Comparison of ENCODE assay signal across 14 mouse cellular contexts in the genomic region with DNA sequence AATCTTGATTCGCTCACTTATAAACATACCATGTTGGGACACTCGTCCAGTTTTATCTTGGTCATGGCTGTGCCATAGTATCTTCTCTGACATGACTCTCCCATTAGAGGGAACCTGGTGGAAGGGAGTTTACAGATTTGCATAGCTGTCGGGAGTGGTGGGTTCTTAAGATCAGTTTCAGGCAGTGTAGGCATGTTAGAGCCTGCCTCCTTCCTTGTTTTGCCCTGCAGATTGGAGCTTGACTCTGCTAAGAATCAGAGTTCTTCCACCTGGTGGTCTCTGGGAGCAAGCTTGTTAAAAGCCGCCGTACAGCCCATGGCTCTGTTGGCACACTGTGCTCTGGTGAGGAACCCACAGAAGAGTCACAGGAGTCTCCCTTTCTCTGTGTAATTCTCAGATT.
"Had no signal": no experiment of that assay in that cellular context is flagged by ENCODE, and none has a peak within 500 bp of the region (broad histone marks: within the 10 kb centered on the region; RNA-seq: fewer than 3 reads in every experiment).

No protein-coding gene starts in this region.

- H3K9ac ChIP-seq: lung, embryonic 14.5 days; midbrain, embryonic 12.5 days; midbrain, embryonic 15.5 days; neural tube, embryonic 12.5 days; stomach, embryonic 15.5 days had no signal

- H3K36me3 ChIP-seq: midbrain, embryonic 12.5 days; midbrain, embryonic 15.5 days; neural tube, embryonic 12.5 days; stomach, embryonic 15.5 days had no signal

- ATAC-seq: midbrain, embryonic 15.5 days had no signal

- H3K9me3 ChIP-seq: megakaryocyte, embryonic 14.5 days; midbrain, embryonic 12.5 days; midbrain, embryonic 15.5 days; neural tube, embryonic 12.5 days; stomach, embryonic 15.5 days had no signal

- H3K4me3 ChIP-seq: megakaryocyte, embryonic 14.5 days; midbrain, embryonic 12.5 days; midbrain, embryonic 15.5 days; neural tube, embryonic 12.5 days; stomach, embryonic 15.5 days had no signal

- H3K4me2 ChIP-seq: lung, embryonic 14.5 days; midbrain, embryonic 12.5 days; midbrain, embryonic 15.5 days; neural tube, embryonic 12.5 days; stomach, embryonic 15.5 days had no signal

- H3K27me3 ChIP-seq: midbrain, embryonic 15.5 days; neural tube, embryonic 12.5 days; stomach, embryonic 15.5 days had no signal

- DNase-seq: lung, adult 18-20 months; lung, embryonic 14.5 days; lung, postnatal 10 days; right cerebral cortex, postnatal 14 days; thymus, adult 2 months; thymus, postnatal 25 days; thymus, postnatal 4 days had no signal

- H3K27ac ChIP-seq: macrophage; midbrain, embryonic 12.5 days; midbrain, embryonic 15.5 days; neural tube, embryonic 12.5 days; stomach, embryonic 15.5 days; stomach, postnatal 0 days had no signal
